Mouse (Mus musculus) mouse trophoblast stem cell (cell line): ENCODE measurements around the gene Nr2f6.

ENCODE experiments used
- in situ Hi-C, 2 experiments: fragments of 300-500 bp; cut with MseI, MboI; formaldehyde crosslinking; loops; 2 replicates in 1 of 2; 3 replicates in 1 of 2; pipeline ENCODE4 v1.15.1; 2025

Nr2f6 gene

GRCm38 (mm10) chr8:71392391-71392790 lies 10.6 kb upstream of the Nr2f6 start:
- in situ Hi-C loops: no loop called here

- in situ Hi-C loops: no loop called here
These were observed 9.9 kb upstream of the Nr2f6 start for GRCm38 (mm10) chr8:71391696-71392095.

- in situ Hi-C loops: no loop called here
These were observed 6.5 kb upstream of the Nr2f6 start for GRCm38 (mm10) chr8:71388267-71388666.

GRCm38 (mm10) chr8:71385212-71385835 lies 3.6 kb upstream of the Nr2f6 start:
- in situ Hi-C loops: no loop called here

GRCm38 (mm10) chr8:71383860-71384259 lies 2.1 kb upstream of the Nr2f6 start:
- in situ Hi-C loops: no loop called here

- in situ Hi-C loops: no loop called here
These were observed 1.6 kb upstream of the Nr2f6 start for GRCm38 (mm10) chr8:71383396-71383795.

GRCm38 (mm10) chr8:71381971-71382961 lies 506 bp upstream of the Nr2f6 start:
- in situ Hi-C loops: no loop called here

- in situ Hi-C loops: no loop called here
These were observed 1.3 kb downstream of the Nr2f6 start for GRCm38 (mm10) chr8:71380178-71381171.

GRCm38 (mm10) chr8:71379512-71380075 lies 2.2 kb downstream of the Nr2f6 start:
- in situ Hi-C loops: no loop called here

- in situ Hi-C loops: no loop called here
These were observed 2.8 kb downstream of the Nr2f6 start for GRCm38 (mm10) chr8:71379008-71379407.

GRCm38 (mm10) chr8:71376423-71377030 lies 5.2 kb downstream of the Nr2f6 start:
- in situ Hi-C loops: no loop called here

- in situ Hi-C loops: no loop called here
These were observed 6.0 kb downstream of the Nr2f6 start for GRCm38 (mm10) chr8:71375581-71376422.

- in situ Hi-C loops: loop anchor here in 1 of 2 experiments (5.0 kb wide), 1 partner anchor 33 kb away; the partner anchor contains the start of gene Ankle1
These were observed 7.0 kb downstream of the Nr2f6 start for GRCm38 (mm10) chr8:71374616-71375206.

- in situ Hi-C loops: loop anchor here in 1 of 2 experiments (5.0 kb wide), 1 partner anchor 34 kb away; the partner anchor contains the start of gene Ankle1
These were observed 8.8 kb downstream of the Nr2f6 start for GRCm38 (mm10) chr8:71373000-71373399.

- in situ Hi-C loops: loop anchor here in 1 of 2 experiments (5.0 kb wide), 1 partner anchor 35 kb away; the partner anchor contains the start of gene Ankle1
These were observed 9.3 kb downstream of the Nr2f6 start for GRCm38 (mm10) chr8:71372427-71372826.

GRCm38 (mm10) chr8:71371236-71371848 lies 10.4 kb downstream of the Nr2f6 start, which contains the start of gene Ocel1:
Gene Ocel1 (plus strand): TSS chr8:71371298.
- in situ Hi-C loops: loop anchor here in 1 of 2 experiments (5.0 kb wide), 1 partner anchor 36 kb away; the partner anchor contains the start of gene Ankle1

GRCm38 (mm10) chr8:71370711-71371235 lies 11.0 kb downstream of the Nr2f6 start:
- in situ Hi-C loops: loop anchor here in 1 of 2 experiments (5.0 kb wide), 1 partner anchor 37 kb away; the partner anchor contains the start of gene Ankle1
